In the genomic region with DNA sequence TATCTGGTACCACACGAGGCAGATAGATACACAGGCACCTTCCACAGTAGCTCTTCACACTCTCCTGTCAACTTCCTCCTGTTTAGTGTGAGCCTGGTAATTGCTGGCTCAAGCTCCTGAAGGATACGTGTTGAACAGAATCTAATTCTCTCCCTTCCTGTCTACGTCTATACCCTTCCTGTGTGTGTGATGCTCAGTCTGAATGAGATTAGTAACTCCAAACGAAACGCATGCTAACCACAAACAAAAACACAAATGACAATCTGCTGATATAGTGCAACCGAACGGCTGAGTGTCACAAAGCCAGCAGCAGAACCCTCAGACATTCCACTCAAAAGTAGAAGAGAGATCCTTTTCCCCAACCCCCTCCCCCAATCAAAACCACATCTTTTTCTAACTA, we compare ENCODE assay signal across 23 mouse cellular contexts.
DNase-seq lines count a peak whose midpoint lies in the region; ATAC-seq lines count a peak whose summit lies in the region.
"Had no signal": no experiment of that assay in that cellular context is flagged by ENCODE, and none has a peak within 500 bp of the region (broad histone marks: within the 10 kb centered on the region; RNA-seq: fewer than 3 reads in every experiment).

No protein-coding gene starts in this region.

- H3K4me2 ChIP-seq in forebrain, embryonic 11.5 days (ENCODE audit: low read depth, low read length, severe bottlenecking) = no peak overlapping the region
- H3K4me2 ChIP-seq in forebrain, embryonic 12.5 days = no peak overlapping the region
- H3K4me2 ChIP-seq: limb, embryonic 13.5 days; lung, embryonic 14.5 days; midbrain, embryonic 15.5 days had no signal

- H3K27ac ChIP-seq in forebrain, embryonic 11.5 days (ENCODE audit: low read depth, low read length) = no peak overlapping the region; the same call in 1 of the 2 replicates
- H3K27ac ChIP-seq in forebrain, embryonic 12.5 days = no peak overlapping the region
- H3K27ac ChIP-seq: gastrocnemius, adult 2 months; heart, embryonic 10.5 days; hindbrain, postnatal 0 days; macrophage; midbrain, embryonic 15.5 days had no signal

- no peak overlapping the region for H3K4me3 ChIP-seq in forebrain, embryonic 11.5 days (ENCODE audit: low read depth, low read length)
- no peak overlapping the region for H3K4me3 ChIP-seq in forebrain, embryonic 12.5 days (replicated peaks)
- peak overlapping the region; percentile 81 for H3K4me3 ChIP-seq in megakaryocyte, embryonic 14.5 days (replicated peaks)
- H3K4me3 ChIP-seq: gastrocnemius, adult 2 months; heart, embryonic 10.5 days; limb, embryonic 13.5 days; midbrain, embryonic 15.5 days had no signal

- H3K9me3 ChIP-seq in forebrain, embryonic 11.5 days (ENCODE audit: control insufficient read depth, low read length) = no peaks in the 10 kb centered on the region
- H3K9me3 ChIP-seq in forebrain, embryonic 12.5 days = no peaks in the 10 kb centered on the region
- no peaks in the 10 kb centered on the region for H3K9me3 ChIP-seq in megakaryocyte, embryonic 14.5 days
- H3K9me3 ChIP-seq: heart, embryonic 10.5 days; limb, embryonic 13.5 days; midbrain, embryonic 15.5 days had no signal

- WGBS in forebrain, embryonic 11.5 days = 72% methylated on average over 7 of the region's 7 CpGs
- 67% methylated on average over 7 of the region's 7 CpGs for WGBS in forebrain, embryonic 12.5 days

- H3K4me1 ChIP-seq in forebrain, embryonic 11.5 days (replicated peaks; ENCODE audit: control insufficient read depth, insufficient read depth, low read length) = 0 out of 2 replicates have a peak, but pooled peaks cover 2% of the 10 kb centered on the region
- H3K4me1 ChIP-seq in forebrain, embryonic 12.5 days = peaks cover 18% of the 10 kb centered on the region; the same call in 1 of the 2 replicates
- H3K4me1 ChIP-seq in megakaryocyte, embryonic 14.5 days = peaks cover 66% of the 10 kb centered on the region

- no peaks in the 10 kb centered on the region; the same call in 1 of the 2 replicates for H3K36me3 ChIP-seq in forebrain, embryonic 11.5 days (ENCODE audit: control insufficient read depth, insufficient read depth, low read length)
- peaks cover 25% of the 10 kb centered on the region for H3K36me3 ChIP-seq in forebrain, embryonic 12.5 days (replicated peaks)
- peaks cover 46% of the 10 kb centered on the region for H3K36me3 ChIP-seq in megakaryocyte, embryonic 14.5 days (replicated peaks; ENCODE audit: low read length)

- no peaks in the 10 kb centered on the region for H3K27me3 ChIP-seq in forebrain, embryonic 11.5 days (ENCODE audit: control insufficient read depth, insufficient read depth, low read length)
- H3K27me3 ChIP-seq in forebrain, embryonic 12.5 days = no peaks in the 10 kb centered on the region
- no peaks in the 10 kb centered on the region for H3K27me3 ChIP-seq in megakaryocyte, embryonic 14.5 days (replicated peaks)
- H3K27me3 ChIP-seq: limb, embryonic 13.5 days; midbrain, embryonic 15.5 days had no signal

- peak; percentile 11 for DNase-seq in forebrain, embryonic 11.5 days (ENCODE audit: low spot score)
- peak; percentile 52 for DNase-seq in CD4-positive, CD25-positive, alpha-beta regulatory T cell, adult 2 months (ENCODE audit: low read depth, low spot score)
- DNase-seq in layer of hippocampus, postnatal 25 days (ENCODE audit: extremely low spot score in 1 of 2, low spot score in 1 of 2) = no peak
- no peak for DNase-seq in gastrocnemius, postnatal 25 days
- no peak for DNase-seq in heart, adult 18-20 months
- DNase-seq: adrenal gland, postnatal 10 days; cerebellum, adult 11 months; cerebellum, postnatal 14 days; forebrain, postnatal 0 days; gastrocnemius, adult 2 months; heart, postnatal 36 days; kidney, adult 2 months; kidney, postnatal 4 days; lung, embryonic 14.5 days; right cerebral cortex, adult 18-20 months had no signal

- H3K9ac ChIP-seq in forebrain, embryonic 11.5 days (ENCODE audit: low read length) = no peak overlapping the region
- H3K9ac ChIP-seq in forebrain, embryonic 12.5 days = no peak overlapping the region
- H3K9ac ChIP-seq: forebrain, postnatal 0 days; limb, embryonic 13.5 days; lung, embryonic 14.5 days; midbrain, embryonic 15.5 days had no signal

- ATAC-seq in forebrain, embryonic 11.5 days (replicated peaks; ENCODE audit: low FRiP score) = no peak
- no peak for ATAC-seq in forebrain, embryonic 12.5 days (ENCODE audit: low FRiP score)
- peak; percentile 59 for ATAC-seq in common myeloid progenitor, adult 5-6 weeks (replicated peaks; ENCODE audit: low read depth, poor library complexity, severe bottlenecking)
- ATAC-seq: forebrain, postnatal 0 days; hindbrain, postnatal 0 days; midbrain, embryonic 15.5 days had no signal

Comparison
In these comparisons a context has a peak if more than half of its experiments do, and no peak if none do; other contexts are left out.
1. DNase-seq: peak in forebrain, embryonic 11.5 days (single experiment) and CD4-positive, CD25-positive, alpha-beta regulatory T cell, adult 2 months (single experiment); none in layer of hippocampus, postnatal 25 days (0 of 2), gastrocnemius, postnatal 25 days (single experiment) and heart, adult 18-20 months (0 of 2).